Mouse (Mus musculus) brain, adult 2 months (tissue): ENCODE data around the gene Rtn1.
A peak's percentile ranks its signal among the peaks of the same experiment; 100 is the strongest.

Source experiments
- DNase-seq: peaks from one replicate; pipeline ENCODE4 v3.0.0; 2011; ENCODE audit warnings: low read depth, low spot score

Gene Rtn1

DNA sequence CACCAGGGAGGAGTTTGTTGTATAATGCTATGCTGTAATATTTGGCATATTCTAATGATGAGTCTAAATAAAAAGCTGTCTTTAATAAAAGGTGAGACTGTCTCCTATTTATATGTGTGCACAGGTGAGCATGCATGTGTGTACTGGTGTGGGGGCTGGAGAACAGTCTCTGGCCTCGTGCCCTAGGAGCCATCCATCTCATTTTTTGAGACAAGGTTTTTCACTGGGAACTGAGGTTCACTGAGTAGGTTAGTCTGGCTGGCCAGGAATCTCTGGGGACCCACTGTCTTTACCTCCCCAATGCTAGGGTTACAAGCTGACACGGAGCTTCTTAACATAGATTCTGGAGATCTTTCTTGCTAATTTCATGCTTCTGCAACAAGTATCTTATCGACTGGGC, 176.7 kb downstream of the Rtn1 start:
- DNase-seq: peak; percentile 28

- DNase-seq: peak; percentile 75
These were observed 179.2 kb downstream of the Rtn1 start for GRCm38 (mm10) chr12:72229451-72230196.

GRCm38 (mm10) chr12:72227731-72228130, 181.1 kb downstream of the Rtn1 start:
- no peak for DNase-seq

GRCm38 (mm10) chr12:72225371-72225770, 183.5 kb downstream of the Rtn1 start:
- peak; percentile 31 for DNase-seq

DNA sequence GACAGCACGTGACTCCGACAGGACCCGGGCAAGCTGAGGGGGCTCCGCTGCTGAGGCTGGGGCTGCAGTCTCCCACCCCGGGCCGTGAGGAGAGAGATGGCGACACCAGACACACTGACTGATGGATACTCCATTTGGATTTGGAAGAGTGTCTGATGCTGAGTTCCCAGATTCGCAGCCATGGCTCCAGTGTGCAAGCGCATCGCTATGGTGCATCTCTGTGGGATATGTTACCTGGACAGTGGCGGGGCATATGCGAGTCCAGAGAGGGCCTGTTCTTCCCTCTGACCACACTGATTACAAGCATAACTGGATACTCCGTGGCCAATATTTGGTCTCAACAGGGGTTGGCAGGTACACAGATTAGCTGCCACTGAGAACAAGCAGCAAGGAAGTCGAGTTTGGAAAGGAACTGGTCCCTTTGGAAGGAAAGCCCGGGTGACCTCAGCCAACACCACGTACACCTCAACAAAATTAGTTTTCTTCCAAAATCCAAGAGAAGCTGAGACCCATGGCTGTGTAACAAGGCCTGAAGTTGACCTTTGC, 185.2 kb downstream of the Rtn1 start:
- DNase-seq: peak; percentile 71

DNA sequence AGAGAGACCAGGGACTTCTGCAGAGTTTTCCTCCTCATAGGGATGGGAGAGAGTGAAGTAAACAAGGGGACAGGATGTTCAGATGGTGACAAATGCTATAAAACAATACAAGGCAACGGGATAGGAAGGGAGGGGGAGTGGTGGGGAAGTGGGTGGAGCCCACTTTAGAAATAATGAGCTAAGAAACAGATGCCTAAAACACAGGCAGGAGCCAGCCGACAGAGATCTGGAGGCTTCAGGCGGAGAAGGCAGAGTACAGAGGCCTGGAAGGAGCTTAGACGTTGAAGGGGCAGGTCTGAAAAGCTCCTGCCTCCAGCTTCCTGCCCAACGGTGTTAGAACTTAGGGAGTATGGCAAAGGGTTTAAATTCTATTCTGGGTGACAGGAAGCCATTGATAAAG, 195.3 kb downstream of the Rtn1 start:
- DNase-seq: peak; percentile 44

DNA sequence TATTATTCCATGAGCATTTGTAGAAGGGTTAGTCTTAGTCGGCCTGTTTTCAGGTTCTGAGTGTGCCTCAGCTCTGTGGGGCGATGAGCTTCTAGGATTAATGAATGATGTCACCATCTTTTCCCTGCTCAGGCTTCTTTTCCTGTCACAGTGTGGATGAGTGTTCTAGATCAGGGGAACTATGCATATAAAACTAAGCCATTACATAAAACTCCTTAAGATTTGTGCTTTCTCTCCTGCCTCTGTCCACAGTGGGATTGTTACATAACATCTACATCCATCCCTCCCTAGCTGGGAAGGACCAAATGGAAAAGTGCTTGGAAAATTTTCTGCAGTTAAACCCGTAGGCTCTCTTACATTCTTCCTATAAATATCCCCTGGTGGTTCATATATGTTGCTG, 208.0 kb downstream of the Rtn1 start:
- DNase-seq: peak; percentile 74

- DNase-seq: peak; percentile 41
These were observed 210.8 kb downstream of the Rtn1 start for GRCm38 (mm10) chr12:72197925-72198486.

- DNase-seq: no peak
These were observed 211.4 kb downstream of the Rtn1 start for GRCm38 (mm10) chr12:72197434-72197833.

- no peak for DNase-seq
These were observed 223.9 kb downstream of the Rtn1 start, which contains the start of gene Ccdc175 for GRCm38 (mm10) chr12:72184929-72185328. Gene Ccdc175 (minus strand): TSS chr12:72185029.

DNA sequence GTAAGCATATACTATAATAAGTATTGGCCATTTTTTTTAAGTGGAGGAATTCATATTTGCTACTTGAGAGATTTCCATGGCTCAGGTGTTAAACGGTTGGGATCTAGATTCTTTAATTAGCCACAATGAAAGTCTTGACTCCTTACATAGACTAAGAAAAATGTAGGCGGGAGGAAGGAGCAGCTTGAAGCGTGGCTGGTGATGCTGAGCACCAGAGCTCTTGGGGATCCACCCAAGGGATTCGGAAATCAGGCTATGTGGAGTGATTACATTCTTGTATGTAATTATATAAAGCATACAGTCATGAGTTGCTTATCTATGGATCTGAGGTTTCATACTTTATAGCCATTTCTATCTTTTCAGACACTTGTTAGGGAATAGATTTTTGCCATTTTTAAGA, 229.3 kb downstream of the Rtn1 start:
- DNase-seq: peak; percentile 77

DNA sequence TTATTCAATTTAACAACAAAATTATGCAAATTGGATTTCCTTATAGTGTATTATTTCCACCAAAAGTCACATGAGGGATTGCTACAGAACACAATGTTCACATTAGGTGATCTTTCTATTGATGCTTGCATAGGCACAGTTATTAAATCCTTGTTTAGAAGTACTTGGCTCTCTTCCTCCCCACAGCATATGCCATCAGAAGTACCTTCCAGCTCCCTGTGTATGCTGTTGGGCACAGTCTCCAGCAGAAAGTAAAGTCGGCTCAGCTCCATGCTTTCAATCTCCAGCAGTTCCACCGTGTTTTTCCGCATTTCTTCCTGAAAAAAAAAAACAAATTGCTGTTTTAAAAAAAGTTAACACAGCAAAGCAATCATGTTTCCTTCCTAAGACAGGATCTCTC, 230.5 kb downstream of the Rtn1 start:
- peak; percentile 91 for DNase-seq
